Mouse (Mus musculus): Measurements from ENCODE around the gene Aldh8a1.

DNA sequence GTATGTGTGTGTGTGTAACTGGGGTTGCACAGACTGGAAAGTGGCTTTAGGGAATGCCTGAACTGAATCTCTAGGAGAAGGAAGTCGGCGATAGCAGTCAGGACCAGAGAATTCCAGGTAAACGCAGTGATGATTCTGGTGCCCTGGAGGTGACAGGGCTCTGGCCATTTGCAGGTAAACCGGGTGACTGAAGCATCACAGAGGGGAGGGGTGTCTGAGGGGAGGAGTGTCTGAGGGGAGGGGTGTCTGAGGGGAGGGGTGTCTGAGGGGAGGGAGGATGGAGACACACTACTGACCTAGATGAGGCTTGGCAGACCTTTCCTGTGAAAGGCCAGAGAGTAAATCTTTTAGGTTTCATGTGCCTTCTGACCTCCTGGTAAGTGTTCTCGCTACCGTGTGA is 50.9 kb downstream of the Aldh8a1 start:
- TF ChIP-seq CTCF (IDR thresholded peaks at IDR 0.05; ENCODE audit: low read depth) (no peak), EP300 (IDR thresholded peaks at IDR 0.05; ENCODE audit: low read depth) (no peak)
